Mouse (Mus musculus) frontal cortex, adult 2 months (tissue): Measurements from ENCODE around the gene Ap5z1. TPM values are rescaled to one million over a fixed set of nuclear protein-coding genes. Genes with fewer than 3 reads are reported as not detected.

ENCODE experiments used
- DNase-seq, 2 experiments: peaks; one replicate each; pipeline ENCODE4 v3.0.0; 2022; ENCODE audit warnings: low spot score in 1 of 2; ENCODE audit errors: extremely low spot score in 1 of 2
- polyA plus RNA-seq: library from polyadenylated mRNA; depleted of rRNA; stranded (reverse); fragments of >200 nt; gene quantifications from 2 replicates; pipeline ENCODE4 v1.2.3, GENCODE M21; 2012; rRNA removed

Ap5z1 gene
- 30.7 and 30.8 TPM in 2 replicates for polyA plus RNA-seq

GRCm38 (mm10) chr5:142463461-142464454 is at the start of gene Ap5z1:
TSS of gene Ap5z1 (plus strand) at chr5:142463944.
- peak; percentile 88 to 91 for DNase-seq

GRCm38 (mm10) chr5:142415401-142415800 is 48.3 kb upstream of the Ap5z1 start:
- DNase-seq: no peak

GRCm38 (mm10) chr5:142416070-142416775 is 47.5 kb upstream of the Ap5z1 start:
- no peak for DNase-seq

GRCm38 (mm10) chr5:142417104-142417503 is 46.6 kb upstream of the Ap5z1 start:
- DNase-seq: no peak

- DNase-seq: no peak
These were observed 45.9 kb upstream of the Ap5z1 start for GRCm38 (mm10) chr5:142417876-142418275.

- DNase-seq: no peak
These were observed 45.3 kb upstream of the Ap5z1 start for GRCm38 (mm10) chr5:142418419-142418818.

GRCm38 (mm10) chr5:142420317-142420716 is 43.4 kb upstream of the Ap5z1 start:
- no peak for DNase-seq

- DNase-seq: no peak
These were observed 42.8 kb upstream of the Ap5z1 start for GRCm38 (mm10) chr5:142420920-142421319.

- DNase-seq: no peak
These were observed 41.9 kb upstream of the Ap5z1 start for GRCm38 (mm10) chr5:142421886-142422285.

GRCm38 (mm10) chr5:142423141-142423540 is 40.6 kb upstream of the Ap5z1 start:
- DNase-seq: no peak

- DNase-seq: no peak
These were observed 40.0 kb upstream of the Ap5z1 start for GRCm38 (mm10) chr5:142423701-142424100.

GRCm38 (mm10) chr5:142424627-142425349 is 39.0 kb upstream of the Ap5z1 start:
- no peak for DNase-seq

GRCm38 (mm10) chr5:142426476-142426875 is 37.3 kb upstream of the Ap5z1 start:
- DNase-seq: no peak

- no peak for DNase-seq
These were observed 35.9 kb upstream of the Ap5z1 start for GRCm38 (mm10) chr5:142427876-142428275.

GRCm38 (mm10) chr5:142428691-142429090 is 35.1 kb upstream of the Ap5z1 start:
- no peak for DNase-seq

GRCm38 (mm10) chr5:142431029-142431428 is 32.7 kb upstream of the Ap5z1 start:
- no peak for DNase-seq

GRCm38 (mm10) chr5:142431811-142432434 is 31.8 kb upstream of the Ap5z1 start:
- no peak for DNase-seq

GRCm38 (mm10) chr5:142432695-142433094 is 31.0 kb upstream of the Ap5z1 start:
- DNase-seq: no peak

GRCm38 (mm10) chr5:142434052-142434451 is 29.7 kb upstream of the Ap5z1 start:
- peak; percentile 77 to 78 for DNase-seq

- DNase-seq: no peak
These were observed 28.0 kb upstream of the Ap5z1 start for GRCm38 (mm10) chr5:142435736-142436135.
